Mouse (Mus musculus): ENCODE measurements around the gene Exoc2. TPM values are rescaled to one million over a fixed set of nuclear protein-coding genes. Genes with fewer than 3 reads are reported as not detected.

Exoc2 gene
- total RNA-seq, 2 experiments from 2014 or later: 45.1 to 46.5 TPM

GRCm38 (mm10) chr13:30792308-30792707 lies 181.6 kb downstream of the Exoc2 start:
- intact Hi-C loops (cut with DNase I): no loop called here
- no peak for DNase-seq (ENCODE audit: extremely low spot score in 1 of 2, low spot score in 2 of 2)

GRCm38 (mm10) chr13:30790016-30790415 lies 183.9 kb downstream of the Exoc2 start:
- intact Hi-C loops (cut with DNase I): no loop called here
- DNase-seq (ENCODE audit: extremely low spot score in 1 of 2, low spot score in 2 of 2): no peak

- intact Hi-C loops (cut with DNase I): no loop called here
- DNase-seq (ENCODE audit: extremely low spot score in 1 of 2, low spot score in 2 of 2): no peak
Observed at GRCm38 (mm10) chr13:30788421-30788820, 185.5 kb downstream of the Exoc2 start.

GRCm38 (mm10) chr13:30787960-30788359 lies 185.9 kb downstream of the Exoc2 start:
- intact Hi-C loops (cut with DNase I): no loop called here
- DNase-seq (ENCODE audit: extremely low spot score in 1 of 2, low spot score in 2 of 2): no peak

GRCm38 (mm10) chr13:30787556-30787955 lies 186.3 kb downstream of the Exoc2 start:
- DNase-seq (ENCODE audit: extremely low spot score in 1 of 2, low spot score in 2 of 2): no peak
- intact Hi-C loops (cut with DNase I): no loop called here

GRCm38 (mm10) chr13:30787036-30787320 lies 186.9 kb downstream of the Exoc2 start:
- intact Hi-C loops (cut with DNase I): no loop called here
- no peak for DNase-seq (ENCODE audit: extremely low spot score in 1 of 2, low spot score in 2 of 2)

GRCm38 (mm10) chr13:30786235-30787035 lies 187.5 kb downstream of the Exoc2 start:
- peak; percentile 9 to 39 for DNase-seq (ENCODE audit: extremely low spot score in 1 of 2, low spot score in 2 of 2)
- intact Hi-C loops (cut with DNase I): no loop called here

GRCm38 (mm10) chr13:30785423-30786040 lies 188.4 kb downstream of the Exoc2 start:
- intact Hi-C loops (cut with DNase I): no loop called here
- no peak for DNase-seq (ENCODE audit: extremely low spot score in 1 of 2, low spot score in 2 of 2)

- intact Hi-C loops (cut with DNase I): no loop called here
Observed at GRCm38 (mm10) chr13:30782419-30782818, 191.5 kb downstream of the Exoc2 start.

GRCm38 (mm10) chr13:30781905-30782304 lies 192.0 kb downstream of the Exoc2 start:
- intact Hi-C loops (cut with DNase I): no loop called here
- DNase-seq (ENCODE audit: extremely low spot score in 1 of 2, low spot score in 2 of 2): no peak

More at GRCm38 (mm10) chr13:30782419-30782818, 191.5 kb downstream of the Exoc2 start:
- no peak for DNase-seq (ENCODE audit: extremely low spot score in 1 of 2, low spot score in 2 of 2)

- DNase-seq (ENCODE audit: extremely low spot score in 1 of 2, low spot score in 2 of 2): no peak
Observed at GRCm38 (mm10) chr13:30777678-30778179, 196.2 kb downstream of the Exoc2 start.

GRCm38 (mm10) chr13:30776021-30776420 lies 197.9 kb downstream of the Exoc2 start:
- intact Hi-C loops (cut with DNase I): no loop called here
- DNase-seq (ENCODE audit: extremely low spot score in 1 of 2, low spot score in 2 of 2): peak in 1 of 2 experiments; percentile 0

More at GRCm38 (mm10) chr13:30777678-30778179, 196.2 kb downstream of the Exoc2 start:
- intact Hi-C loops (cut with DNase I): no loop called here

GRCm38 (mm10) chr13:30767477-30768127 lies 206.3 kb downstream of the Exoc2 start:
- intact Hi-C loops (cut with DNase I): no loop called here

GRCm38 (mm10) chr13:30766636-30767476 lies 207.0 kb downstream of the Exoc2 start:
- intact Hi-C loops (cut with DNase I): no loop called here
- DNase-seq (ENCODE audit: extremely low spot score in 1 of 2, low spot score in 2 of 2): no peak

More at GRCm38 (mm10) chr13:30767477-30768127, 206.3 kb downstream of the Exoc2 start:
- no peak for DNase-seq (ENCODE audit: extremely low spot score in 1 of 2, low spot score in 2 of 2)

GRCm38 (mm10) chr13:30765906-30766305 lies 208.0 kb downstream of the Exoc2 start:
- intact Hi-C loops (cut with DNase I): no loop called here
- DNase-seq (ENCODE audit: extremely low spot score in 1 of 2, low spot score in 2 of 2): no peak

- DNase-seq (ENCODE audit: extremely low spot score in 1 of 2, low spot score in 2 of 2): no peak
- intact Hi-C loops (cut with DNase I): no loop called here
Observed at GRCm38 (mm10) chr13:30764014-30764740, 209.7 kb downstream of the Exoc2 start.
